Mouse (Mus musculus): ENCODE data around the gene Apba1. TPM values are rescaled to one million over a fixed set of nuclear protein-coding genes. Genes with fewer than 3 reads are reported as not detected.

Apba1 gene
- polyA plus RNA-seq, 1 experiment, result 1.7 TPM

DNA sequence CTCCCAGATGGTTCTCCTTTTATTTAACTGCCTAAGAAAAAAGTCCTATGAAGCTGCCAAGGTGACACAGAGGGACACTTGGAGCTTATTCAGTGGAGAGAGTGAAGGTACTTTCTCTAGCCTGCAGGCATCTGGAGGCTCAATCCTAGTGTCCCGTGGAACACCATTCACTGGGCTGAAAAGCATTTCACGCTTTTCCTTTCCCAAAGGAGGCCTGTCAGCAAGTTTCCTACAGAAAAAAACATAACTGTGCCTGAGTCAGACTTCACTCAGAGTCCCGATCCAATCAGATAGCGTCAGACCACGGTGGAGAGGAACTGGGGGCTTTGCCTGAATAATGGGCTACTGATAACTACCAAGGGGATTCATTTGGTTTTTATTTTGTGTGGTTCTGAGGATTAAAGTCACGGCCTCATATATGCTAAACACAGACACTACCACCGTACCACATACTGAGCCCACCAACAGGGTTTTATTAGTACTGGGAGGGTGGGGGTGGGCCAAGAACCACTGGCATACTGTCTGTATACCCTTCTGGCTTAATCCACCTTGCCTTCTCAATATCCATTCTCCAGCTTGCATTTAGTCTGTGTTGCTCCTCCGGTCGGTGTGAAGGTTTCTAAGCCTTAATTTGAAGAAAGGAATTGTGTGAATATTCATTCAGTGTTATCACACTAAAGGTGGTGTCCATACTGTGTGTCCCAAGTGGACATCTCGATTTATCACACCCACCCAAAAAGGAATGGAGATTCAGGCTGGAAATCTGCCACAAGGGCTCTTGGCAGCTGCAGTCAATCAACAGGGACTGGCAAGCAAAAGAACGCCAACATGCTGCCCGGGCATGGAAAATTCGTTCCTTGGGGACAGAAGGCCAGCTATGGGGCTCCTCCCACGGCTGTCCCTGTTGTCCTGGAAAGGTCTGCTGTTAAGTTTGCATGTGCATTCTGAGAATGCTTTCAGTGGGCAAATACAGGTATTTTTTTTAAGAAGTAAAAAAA lies 75.3 kb downstream of the Apba1 start:
- 71% methylated on average over 14 of the region's 14 CpGs for WGBS

DNA sequence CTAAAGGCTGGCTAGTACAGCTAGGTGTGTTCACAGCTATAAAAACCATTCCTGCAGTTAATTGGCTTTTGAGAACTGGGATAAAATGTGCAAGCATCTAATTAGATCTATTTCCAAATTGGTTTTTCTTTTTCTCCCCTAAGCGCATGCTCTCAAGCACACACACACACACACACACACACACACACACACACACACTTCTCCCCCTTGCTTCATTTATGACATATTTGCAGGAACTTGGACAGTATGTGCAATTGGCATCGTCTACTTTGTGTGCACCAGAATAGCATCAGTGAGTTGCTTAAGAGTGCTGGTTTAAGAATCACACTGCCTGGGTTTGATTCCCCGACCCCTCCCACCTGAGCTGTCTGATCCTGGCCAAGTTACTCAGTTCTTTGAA lies 76.0 kb downstream of the Apba1 start:
- no peak overlapping the region for H3K4me3 ChIP-seq (replicated peaks; ENCODE audit: control insufficient read depth, low read depth, low read length)
- TF ChIP-seq POLR2A (IDR thresholded peaks at IDR 0.05; ENCODE audit: borderline replicate concordance, control insufficient read depth, low read depth, low read length), result no peak
- TF ChIP-seq CTCF (IDR thresholded peaks at IDR 0.05; ENCODE audit: control insufficient read depth, insufficient read depth, low read length), result no peak
- H3K27ac ChIP-seq (ENCODE audit: control insufficient read depth, insufficient read depth, low read depth, low read length, poor library complexity), result no peak overlapping the region
- 68% methylated on average over 3 of the region's 3 CpGs for WGBS
- no peaks in the 10 kb centered on the region for H3K4me1 ChIP-seq (ENCODE audit: control insufficient read depth, insufficient read depth, low read length)

More for the DNA sequence above, 75.3 kb downstream of the Apba1 start:
- TF ChIP-seq POLR2A (IDR thresholded peaks at IDR 0.05; ENCODE audit: borderline replicate concordance, control insufficient read depth, low read depth, low read length), result no peak
- no peak overlapping the region for H3K27ac ChIP-seq (ENCODE audit: control insufficient read depth, insufficient read depth, low read depth, low read length, poor library complexity)
- no peak overlapping the region for H3K4me3 ChIP-seq (replicated peaks; ENCODE audit: control insufficient read depth, low read depth, low read length)
- no peaks in the 10 kb centered on the region for H3K4me1 ChIP-seq (ENCODE audit: control insufficient read depth, insufficient read depth, low read length)

DNA sequence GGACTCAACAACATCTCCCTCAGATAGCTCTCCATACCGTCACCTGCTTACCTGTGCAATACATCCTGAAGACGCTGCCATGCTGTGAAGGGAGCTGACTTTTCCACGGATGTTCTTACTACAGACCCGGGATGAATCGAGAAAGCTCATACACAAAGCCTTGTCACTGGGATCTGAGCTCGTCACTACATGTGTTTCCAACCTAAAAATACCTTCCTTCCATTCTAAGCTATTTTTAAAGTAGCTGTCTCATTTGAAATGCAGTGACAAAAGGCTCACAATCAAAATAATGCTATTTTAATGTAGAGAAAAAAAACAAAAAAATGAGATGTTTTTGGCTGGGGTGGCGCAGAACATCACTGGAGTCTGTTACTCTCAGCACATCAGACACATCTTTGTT lies 97.1 kb downstream of the Apba1 start:
- H3K4me1 ChIP-seq (ENCODE audit: control insufficient read depth, insufficient read depth, low read length), result no peaks in the 10 kb centered on the region
- H3K4me3 ChIP-seq (replicated peaks; ENCODE audit: control insufficient read depth, low read depth, low read length), result no peak overlapping the region
- TF ChIP-seq CTCF (IDR thresholded peaks at IDR 0.05; ENCODE audit: control insufficient read depth, insufficient read depth, low read length), result no peak
- no peak for TF ChIP-seq POLR2A (IDR thresholded peaks at IDR 0.05; ENCODE audit: borderline replicate concordance, control insufficient read depth, low read depth, low read length)
- no peak overlapping the region for H3K27ac ChIP-seq (ENCODE audit: control insufficient read depth, insufficient read depth, low read depth, low read length, poor library complexity)
- 84% methylated on average over 7 of the region's 7 CpGs for WGBS

GRCm38 (mm10) chr19:23858091-23858490 lies 99.4 kb downstream of the Apba1 start:
- Histone ChIP-seq H3K27ac (ENCODE audit: control insufficient read depth, insufficient read depth, low read depth, low read length, poor library complexity) (no peak overlapping the region), H3K4me3 (replicated peaks; ENCODE audit: control insufficient read depth, low read depth, low read length) (no peak overlapping the region), H3K4me1 (ENCODE audit: control insufficient read depth, insufficient read depth, low read length) (no peaks in the 10 kb centered on the region)
- 86% methylated on average over 4 of the region's 4 CpGs for WGBS
- TF ChIP-seq CTCF (IDR thresholded peaks at IDR 0.05; ENCODE audit: control insufficient read depth, insufficient read depth, low read length), result no peak
- TF ChIP-seq POLR2A (IDR thresholded peaks at IDR 0.05; ENCODE audit: borderline replicate concordance, control insufficient read depth, low read depth, low read length), result no peak

DNA sequence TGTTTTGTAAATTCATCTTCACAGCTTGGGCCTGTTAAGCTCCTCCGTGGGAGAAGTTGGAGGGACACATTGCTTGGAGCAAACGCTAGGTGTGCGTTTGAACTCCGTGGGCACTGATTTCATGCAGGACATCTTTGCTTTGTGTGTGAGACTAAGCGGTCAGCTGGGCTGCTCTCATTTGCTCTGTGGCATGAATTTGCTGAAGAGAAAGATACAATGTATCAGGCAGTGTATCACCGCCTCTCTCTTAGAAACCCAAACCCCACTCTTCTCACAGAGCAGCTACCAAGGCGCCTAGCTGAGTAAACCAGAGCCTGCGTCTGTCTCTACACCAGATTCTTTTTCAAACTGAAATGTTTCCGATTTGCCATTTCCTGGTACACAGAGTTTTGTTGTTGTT lies 100.1 kb downstream of the Apba1 start:
- no peak for TF ChIP-seq POLR2A (IDR thresholded peaks at IDR 0.05; ENCODE audit: borderline replicate concordance, control insufficient read depth, low read depth, low read length)
- no peak for TF ChIP-seq CTCF (IDR thresholded peaks at IDR 0.05; ENCODE audit: control insufficient read depth, insufficient read depth, low read length)
- H3K27ac ChIP-seq (ENCODE audit: control insufficient read depth, insufficient read depth, low read depth, low read length, poor library complexity), result no peak overlapping the region
- 86% methylated on average over 9 of the region's 9 CpGs for WGBS
- no peaks in the 10 kb centered on the region for H3K4me1 ChIP-seq (ENCODE audit: control insufficient read depth, insufficient read depth, low read length)
- H3K4me3 ChIP-seq (replicated peaks; ENCODE audit: control insufficient read depth, low read depth, low read length), result no peak overlapping the region

DNA sequence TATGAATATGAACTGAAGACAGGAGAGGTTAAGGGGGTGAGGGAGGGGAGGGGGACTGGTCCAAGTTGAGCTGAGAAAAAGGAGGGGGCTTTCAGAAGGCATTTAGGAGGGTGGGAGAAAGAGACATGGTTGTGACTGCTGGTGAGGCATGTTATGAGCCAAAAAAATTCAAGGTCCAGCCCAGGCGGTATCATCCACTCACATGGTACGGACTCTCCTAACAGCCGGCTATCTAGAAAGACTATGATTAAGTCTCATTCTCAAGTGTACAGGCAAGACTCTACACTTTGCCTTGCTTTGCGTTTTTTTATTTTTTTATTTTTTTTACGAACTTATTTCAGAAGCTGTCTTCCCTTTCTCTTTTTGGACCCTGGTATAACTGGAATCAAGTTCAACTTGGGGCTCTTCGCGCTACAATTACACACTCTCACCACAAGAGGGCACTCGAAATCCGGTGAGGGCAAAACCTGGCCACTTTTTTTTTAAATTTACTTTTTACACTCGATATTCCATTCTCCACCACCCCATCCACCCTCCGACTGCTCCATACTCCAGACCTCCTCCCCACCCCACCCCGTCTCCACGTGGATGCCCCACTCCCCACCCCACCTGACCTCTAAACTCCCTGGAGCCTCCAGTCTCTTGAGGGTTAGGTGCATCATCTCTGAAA lies 101.6 kb downstream of the Apba1 start:
- Histone ChIP-seq H3K4me3 (replicated peaks; ENCODE audit: control insufficient read depth, low read depth, low read length) (no peak overlapping the region), H3K27ac (ENCODE audit: control insufficient read depth, insufficient read depth, low read depth, low read length, poor library complexity) (no peak overlapping the region), H3K4me1 (ENCODE audit: control insufficient read depth, insufficient read depth, low read length) (no peaks in the 10 kb centered on the region)
- 27% methylated on average over 13 of the region's 13 CpGs for WGBS
- TF ChIP-seq CTCF (IDR thresholded peaks at IDR 0.05; ENCODE audit: control insufficient read depth, insufficient read depth, low read length) (peak; percentile 39; the same call in 1 of the 2 replicates), POLR2A (IDR thresholded peaks at IDR 0.05; ENCODE audit: borderline replicate concordance, control insufficient read depth, low read depth, low read length) (no peak)

GRCm38 (mm10) chr19:23862736-23863135 lies 104.0 kb downstream of the Apba1 start:
- no peak for TF ChIP-seq POLR2A (IDR thresholded peaks at IDR 0.05; ENCODE audit: borderline replicate concordance, control insufficient read depth, low read depth, low read length)
- TF ChIP-seq CTCF (IDR thresholded peaks at IDR 0.05; ENCODE audit: control insufficient read depth, insufficient read depth, low read length), result no peak
- H3K4me3 ChIP-seq (replicated peaks; ENCODE audit: control insufficient read depth, low read depth, low read length), result no peak overlapping the region
- WGBS, result 38% methylated on average over 4 of the region's 4 CpGs
- H3K27ac ChIP-seq (ENCODE audit: control insufficient read depth, insufficient read depth, low read depth, low read length, poor library complexity), result no peak overlapping the region
- H3K4me1 ChIP-seq (ENCODE audit: control insufficient read depth, insufficient read depth, low read length), result no peaks in the 10 kb centered on the region

DNA sequence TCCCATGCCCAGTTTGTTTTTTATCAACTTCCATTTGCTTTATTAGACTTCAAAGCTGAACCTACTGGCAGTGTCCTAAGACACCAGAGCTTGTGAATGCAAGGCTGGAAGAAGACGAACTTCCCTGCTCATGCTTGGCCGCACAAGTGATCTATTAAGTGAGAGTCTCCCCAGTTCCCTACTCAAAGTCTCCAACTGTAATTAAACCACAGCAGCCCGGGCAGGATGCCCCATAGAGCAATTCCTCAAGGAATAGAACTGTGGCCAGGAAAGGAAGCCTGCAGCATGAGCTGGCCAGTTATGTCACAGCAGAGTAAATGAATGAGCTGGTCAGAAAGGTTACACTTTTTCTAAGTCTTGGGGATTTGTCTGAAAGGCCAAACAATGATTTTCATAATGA lies 105.3 kb downstream of the Apba1 start:
- H3K4me3 ChIP-seq (replicated peaks; ENCODE audit: control insufficient read depth, low read depth, low read length), result no peak overlapping the region
- TF ChIP-seq CTCF (IDR thresholded peaks at IDR 0.05; ENCODE audit: control insufficient read depth, insufficient read depth, low read length), result no peak
- no peak for TF ChIP-seq POLR2A (IDR thresholded peaks at IDR 0.05; ENCODE audit: borderline replicate concordance, control insufficient read depth, low read depth, low read length)
- no peaks in the 10 kb centered on the region for H3K4me1 ChIP-seq (ENCODE audit: control insufficient read depth, insufficient read depth, low read length)
- 68% methylated on average over 3 of the region's 3 CpGs for WGBS
- H3K27ac ChIP-seq (ENCODE audit: control insufficient read depth, insufficient read depth, low read depth, low read length, poor library complexity), result no peak overlapping the region

Measured in bone marrow, adult 2 months (tissue).